In the genomic region with DNA sequence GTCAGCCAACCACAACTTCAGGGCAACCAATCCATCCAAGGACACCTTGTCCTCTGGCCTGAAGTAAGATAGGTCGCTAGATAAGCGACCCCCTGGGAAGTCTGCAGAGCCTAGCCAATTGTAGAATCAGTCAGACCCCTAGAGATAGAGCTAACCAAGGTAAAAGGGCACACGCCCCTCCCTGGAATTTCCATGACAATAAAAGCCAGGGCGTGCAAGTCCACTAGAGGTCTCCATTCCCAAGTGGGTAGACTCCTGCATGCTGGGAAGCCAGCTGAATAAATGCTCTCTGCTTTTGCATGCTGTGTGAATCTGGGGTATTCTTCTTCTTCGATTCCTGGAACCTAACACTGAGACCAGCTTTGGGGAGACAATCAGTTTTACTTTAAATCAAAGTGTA, we compare ENCODE assay signal across 34 mouse cellular contexts. TPM values are rescaled to one million over a fixed set of nuclear protein-coding genes. Genes with fewer than 3 reads are reported as not detected.
DNase-seq lines count a peak whose midpoint lies in the region; ATAC-seq and TF ChIP-seq lines count a peak whose summit lies in the region.
"Had no signal": no experiment of that assay in that cellular context is flagged by ENCODE, and none has a peak within 500 bp of the region (broad histone marks: within the 10 kb centered on the region; RNA-seq: fewer than 3 reads in every experiment).

No protein-coding gene starts in this region.

- no peak for DNase-seq in forebrain, postnatal 0 days
- no peak for DNase-seq in liver, embryonic 14.5 days (ENCODE audit: low read depth in 3 of 3, low spot score in 3 of 3)
- DNase-seq in liver, embryonic 11.5 days (ENCODE audit: low spot score), result no peak
- DNase-seq in MN1 (ENCODE audit: low spot score), result peak; percentile 43
- no peak for DNase-seq in thymus, postnatal 14 days
- DNase-seq: adrenal gland, postnatal 25 days; cerebellum, adult 18-20 months; cerebellum, postnatal 10 days; gastrocnemius, postnatal 14 days; heart, adult 11 months; kidney, postnatal 25 days; thymus, postnatal 25 days had no signal

- peaks cover 21% of the 10 kb centered on the region for H3K4me1 ChIP-seq in forebrain, postnatal 0 days (ENCODE audit: insufficient read depth)
- peaks cover 12% of the 10 kb centered on the region for H3K4me1 ChIP-seq in forebrain, embryonic 12.5 days
- no peaks in the 10 kb centered on the region for H3K4me1 ChIP-seq in liver, embryonic 14.5 days (replicated peaks; ENCODE audit: control insufficient read depth in 2 of 2, insufficient read depth in 2 of 2, low read length in 1 of 2)
- no peaks in the 10 kb centered on the region; the same call in 1 of the 2 replicates for H3K4me1 ChIP-seq in liver, embryonic 11.5 days (replicated peaks; ENCODE audit: control insufficient read depth, insufficient read depth, low read length)
- H3K4me1 ChIP-seq in olfactory bulb, adult 2 months (ENCODE audit: control insufficient read depth, insufficient read depth, low read length), result peaks cover 59% of the 10 kb centered on the region
- peaks cover 7% of the 10 kb centered on the region for H3K4me1 ChIP-seq in heart, embryonic 12.5 days (replicated peaks)
- H3K4me1 ChIP-seq: limb, embryonic 15.5 days had no signal

- no peak for TF ChIP-seq EP300 in liver, embryonic 14.5 days (IDR thresholded peaks at IDR 0.05; ENCODE audit: low read depth)

- no peak overlapping the region for H3K27ac ChIP-seq in forebrain, postnatal 0 days (ENCODE audit: low read depth, low read length)
- no peak overlapping the region for H3K27ac ChIP-seq in forebrain, embryonic 12.5 days
- no peak overlapping the region for H3K27ac ChIP-seq in liver, embryonic 14.5 days
- no peak overlapping the region for H3K27ac ChIP-seq in liver, embryonic 11.5 days (ENCODE audit: low read depth, low read length)
- H3K27ac ChIP-seq in olfactory bulb, adult 2 months (ENCODE audit: insufficient read depth, low read depth, low read length), result peak overlapping the region; percentile 95
- no peak overlapping the region for H3K27ac ChIP-seq in heart, embryonic 12.5 days (ENCODE audit: poor library complexity, severe bottlenecking)
- H3K27ac ChIP-seq: embryonic facial prominence, embryonic 15.5 days; forebrain, embryonic 13.5 days; hindbrain, embryonic 14.5 days; kidney, embryonic 15.5 days; limb, embryonic 10.5 days; limb, embryonic 15.5 days; macrophage; midbrain, embryonic 13.5 days; neural tube, embryonic 15.5 days; stomach, embryonic 15.5 days had no signal

- TF ChIP-seq CTCF in forebrain, postnatal 0 days (IDR thresholded peaks at IDR 0.05; ENCODE audit: low read depth), result peak; percentile 15; the same call in 1 of the 2 replicates
- 0 out of 2 replicates have a peak, but pooled peaks have one; percentile 8 for TF ChIP-seq CTCF in liver, embryonic 14.5 days (IDR thresholded peaks at IDR 0.05; ENCODE audit: low read depth)
- no peak for TF ChIP-seq CTCF in olfactory bulb, adult 2 months (IDR thresholded peaks at IDR 0.05; ENCODE audit: insufficient read depth, low read depth, low read length)

- H3K9me3 ChIP-seq in forebrain, postnatal 0 days (ENCODE audit: low read length), result no peaks in the 10 kb centered on the region
- H3K9me3 ChIP-seq in forebrain, embryonic 12.5 days, result no peaks in the 10 kb centered on the region
- no peaks in the 10 kb centered on the region for H3K9me3 ChIP-seq in liver, embryonic 14.5 days (ENCODE audit: control insufficient read depth, low read length)
- H3K9me3 ChIP-seq in liver, embryonic 11.5 days (ENCODE audit: control insufficient read depth, low read length), result no peaks in the 10 kb centered on the region
- no peaks in the 10 kb centered on the region; the same call in 1 of the 2 replicates for H3K9me3 ChIP-seq in heart, embryonic 12.5 days (replicated peaks)
- H3K9me3 ChIP-seq: embryonic facial prominence, embryonic 15.5 days; forebrain, embryonic 13.5 days; kidney, embryonic 15.5 days; limb, embryonic 10.5 days; limb, embryonic 15.5 days; midbrain, embryonic 13.5 days; neural tube, embryonic 15.5 days; stomach, embryonic 15.5 days had no signal

- no peak for ATAC-seq in forebrain, postnatal 0 days
- ATAC-seq in forebrain, embryonic 12.5 days (ENCODE audit: low FRiP score), result no peak
- ATAC-seq in liver, embryonic 14.5 days (ENCODE audit: insufficient read depth), result no peak
- no peak for ATAC-seq in liver, embryonic 11.5 days (replicated peaks; ENCODE audit: low FRiP score)
- no peak for ATAC-seq in heart, embryonic 12.5 days (ENCODE audit: insufficient number of reproducible peaks, low FRiP score)
- ATAC-seq: forebrain, embryonic 13.5 days; intestine, postnatal 0 days; midbrain, embryonic 13.5 days had no signal

- H3K27me3 ChIP-seq in forebrain, postnatal 0 days (ENCODE audit: insufficient read depth, low read length), result no peaks in the 10 kb centered on the region; the same call in 1 of the 2 replicates
- peaks cover 53% of the 10 kb centered on the region for H3K27me3 ChIP-seq in forebrain, embryonic 12.5 days
- H3K27me3 ChIP-seq in liver, embryonic 14.5 days (ENCODE audit: control insufficient read depth, insufficient read depth, low read length), result no peaks in the 10 kb centered on the region; the same call in 1 of the 2 replicates
- peaks cover 43% of the 10 kb centered on the region for H3K27me3 ChIP-seq in liver, embryonic 11.5 days (replicated peaks; ENCODE audit: control insufficient read depth, insufficient read depth, low read length)
- peaks cover 52% of the 10 kb centered on the region for H3K27me3 ChIP-seq in heart, embryonic 12.5 days (replicated peaks)

- TF ChIP-seq POLR2A in olfactory bulb, adult 2 months (IDR thresholded peaks at IDR 0.05; ENCODE audit: insufficient read depth, low read depth, low read length), result no peak

- WGBS in forebrain, postnatal 0 days, result 46% methylated on average over 5 of the region's 5 CpGs
- WGBS in forebrain, embryonic 12.5 days, result 52% methylated on average over 5 of the region's 5 CpGs
- WGBS in liver, embryonic 14.5 days (ENCODE audit: insufficient replicate concordance), result 53% methylated on average over 5 of the region's 5 CpGs
- 61% methylated on average over 5 of the region's 5 CpGs for WGBS in liver, embryonic 11.5 days
- 60% methylated on average over 5 of the region's 5 CpGs for WGBS in olfactory bulb, adult 2 months
- WGBS in heart, embryonic 12.5 days, result 69% methylated on average over 5 of the region's 5 CpGs

- no peaks in the 10 kb centered on the region for H3K36me3 ChIP-seq in forebrain, postnatal 0 days (ENCODE audit: insufficient read depth)
- no peaks in the 10 kb centered on the region for H3K36me3 ChIP-seq in forebrain, embryonic 12.5 days (replicated peaks)
- H3K36me3 ChIP-seq in liver, embryonic 14.5 days (replicated peaks; ENCODE audit: control insufficient read depth, insufficient read depth, low read depth), result no peaks in the 10 kb centered on the region
- H3K36me3 ChIP-seq in liver, embryonic 11.5 days (ENCODE audit: control insufficient read depth, insufficient read depth, low read length), result no peaks in the 10 kb centered on the region
- no peaks in the 10 kb centered on the region for H3K36me3 ChIP-seq in heart, embryonic 12.5 days
- H3K36me3 ChIP-seq: embryonic facial prominence, embryonic 15.5 days; kidney, embryonic 15.5 days; limb, embryonic 10.5 days; limb, embryonic 15.5 days; midbrain, embryonic 13.5 days; neural tube, embryonic 15.5 days; stomach, embryonic 15.5 days had no signal

- H3K9ac ChIP-seq in forebrain, postnatal 0 days, result no peak overlapping the region
- H3K9ac ChIP-seq in forebrain, embryonic 12.5 days, result no peak overlapping the region
- H3K9ac ChIP-seq in liver, embryonic 14.5 days (replicated peaks), result no peak overlapping the region
- no peak overlapping the region for H3K9ac ChIP-seq in liver, embryonic 11.5 days (ENCODE audit: low read depth, low read length)
- no peak overlapping the region for H3K9ac ChIP-seq in heart, embryonic 12.5 days
- H3K9ac ChIP-seq: embryonic facial prominence, embryonic 15.5 days; forebrain, embryonic 13.5 days; hindbrain, embryonic 14.5 days; kidney, embryonic 15.5 days; limb, embryonic 15.5 days; midbrain, embryonic 13.5 days; neural tube, embryonic 15.5 days; stomach, embryonic 15.5 days had no signal

- H3K4me2 ChIP-seq in forebrain, postnatal 0 days (ENCODE audit: low read depth), result no peak overlapping the region
- H3K4me2 ChIP-seq in forebrain, embryonic 12.5 days, result no peak overlapping the region
- no peak overlapping the region for H3K4me2 ChIP-seq in liver, embryonic 14.5 days (ENCODE audit: low read depth)
- no peak overlapping the region for H3K4me2 ChIP-seq in liver, embryonic 11.5 days
- no peak overlapping the region for H3K4me2 ChIP-seq in heart, embryonic 12.5 days
- H3K4me2 ChIP-seq: embryonic facial prominence, embryonic 15.5 days; forebrain, embryonic 13.5 days; heart, embryonic 11.5 days; hindbrain, embryonic 14.5 days; kidney, embryonic 15.5 days; limb, embryonic 15.5 days; midbrain, embryonic 13.5 days; neural tube, embryonic 15.5 days; stomach, embryonic 15.5 days had no signal

- H3K4me3 ChIP-seq in forebrain, postnatal 0 days (ENCODE audit: low read depth, low read length), result no peak overlapping the region
- no peak overlapping the region for H3K4me3 ChIP-seq in forebrain, embryonic 12.5 days (replicated peaks)
- no peak overlapping the region for H3K4me3 ChIP-seq in liver, embryonic 14.5 days (ENCODE audit: insufficient read depth in 1 of 2, low read depth in 2 of 2, low read length in 2 of 2)
- H3K4me3 ChIP-seq in liver, embryonic 11.5 days (ENCODE audit: low read depth, low read length), result no peak overlapping the region
- no peak overlapping the region for H3K4me3 ChIP-seq in olfactory bulb, adult 2 months (ENCODE audit: insufficient read depth, low read depth, low read length)
- no peak overlapping the region for H3K4me3 ChIP-seq in heart, embryonic 12.5 days
- H3K4me3 ChIP-seq: embryonic facial prominence, embryonic 15.5 days; forebrain, embryonic 13.5 days; kidney, embryonic 15.5 days; limb, embryonic 10.5 days; limb, embryonic 15.5 days; midbrain, embryonic 13.5 days; neural tube, embryonic 15.5 days; stomach, embryonic 15.5 days had no signal

RNA-seq across cellular contexts. Expression of a gene that starts 18.1 kb away (rescaled TPM):
- total RNA-seq in forebrain, postnatal 0 days (2014; rRNA removed), result 30.1 and 32.4 TPM in 2 replicates
- polyA plus RNA-seq in forebrain, postnatal 0 days (2015; fragmentation: Nextera tagmentation; extraction: Ambion mirVana), result 13.5 and 19.4 TPM in 2 replicates
- polyA plus RNA-seq in forebrain, embryonic 12.5 days (2016; fragmentation: Nextera tagmentation; extraction: Ambion mirVana), result 14.5 and 14.7 TPM in 2 replicates
- 3.8 and 4.3 TPM in 2 replicates for polyA plus RNA-seq in liver, embryonic 14.5 days (2012; rRNA removed)
- polyA plus RNA-seq in liver, embryonic 14.5 days (2014; fragmentation: Nextera tagmentation; extraction: Ambion mirVana), result 7.7 and 8.7 TPM in 2 replicates
- 15.1 and 17.9 TPM in 2 replicates for polyA plus RNA-seq in liver, embryonic 11.5 days (2014; fragmentation: Nextera tagmentation; extraction: Ambion mirVana)
- polyA plus RNA-seq in olfactory bulb, adult 2 months (2012; ENCODE audit: insufficient read depth, insufficient read length, low replicate concordance, missing spikeins), result not detected in 2 replicates
- polyA plus RNA-seq in heart, embryonic 12.5 days (2016; fragmentation: Nextera tagmentation; extraction: Ambion mirVana), result 18.6 and 21.5 TPM in 2 replicates

RNA-seq across cellular contexts. Expression of a gene that starts 20.1 kb away (rescaled TPM):
- 11.9 and 14.7 TPM in 2 replicates for total RNA-seq in forebrain, postnatal 0 days (2014; rRNA removed)
- 18.9 and 22.6 TPM in 2 replicates for polyA plus RNA-seq in forebrain, postnatal 0 days (2015; fragmentation: Nextera tagmentation; extraction: Ambion mirVana)
- 0.21 and 0.24 TPM in 2 replicates for polyA plus RNA-seq in forebrain, embryonic 12.5 days (2016; fragmentation: Nextera tagmentation; extraction: Ambion mirVana)
- not detected in 2 replicates for polyA plus RNA-seq in liver, embryonic 14.5 days (2012; rRNA removed)
- not detected in 2 replicates for polyA plus RNA-seq in liver, embryonic 14.5 days (2014; fragmentation: Nextera tagmentation; extraction: Ambion mirVana)
- 0.12 and 0.21 TPM in 2 replicates for polyA plus RNA-seq in liver, embryonic 11.5 days (2014; fragmentation: Nextera tagmentation; extraction: Ambion mirVana)
- not detected in 2 replicates for polyA plus RNA-seq in olfactory bulb, adult 2 months (2012; ENCODE audit: insufficient read depth, insufficient read length, low replicate concordance, missing spikeins)
- 0.06 TPM in 1 of 2 replicates, not detected in the other for polyA plus RNA-seq in heart, embryonic 12.5 days (2016; fragmentation: Nextera tagmentation; extraction: Ambion mirVana)
- total RNA-seq: CH12.LX; common myeloid progenitor, adult 5-6 weeks; megakaryocyte-erythroid progenitor cell, adult 5-6 weeks had no signal
- polyA plus RNA-seq: C2C12; heart, postnatal 0 days; intestine, postnatal 0 days; kidney, embryonic 15.5 days; limb, embryonic 10.5 days; liver, embryonic 16.5 days; macrophage; stomach, embryonic 15.5 days had no signal

RNA-seq across cellular contexts. Expression of a gene that starts 37.7 kb away (rescaled TPM):
- total RNA-seq in forebrain, postnatal 0 days (2014; rRNA removed), result 45.9 and 48.3 TPM in 2 replicates
- 17.1 and 21.4 TPM in 2 replicates for polyA plus RNA-seq in forebrain, postnatal 0 days (2015; fragmentation: Nextera tagmentation; extraction: Ambion mirVana)
- polyA plus RNA-seq in forebrain, embryonic 12.5 days (2016; fragmentation: Nextera tagmentation; extraction: Ambion mirVana), result 4.8 and 5.4 TPM in 2 replicates
- 2.3 and 2.6 TPM in 2 replicates for polyA plus RNA-seq in liver, embryonic 14.5 days (2012; rRNA removed)
- polyA plus RNA-seq in liver, embryonic 14.5 days (2014; fragmentation: Nextera tagmentation; extraction: Ambion mirVana), result 1.1 TPM in 2 replicates
- polyA plus RNA-seq in liver, embryonic 11.5 days (2014; fragmentation: Nextera tagmentation; extraction: Ambion mirVana), result 2.1 TPM in 2 replicates
- polyA plus RNA-seq in olfactory bulb, adult 2 months (2012; ENCODE audit: insufficient read depth, insufficient read length, low replicate concordance, missing spikeins), result 114 and 206 TPM in 2 replicates
- polyA plus RNA-seq in heart, embryonic 12.5 days (2016; fragmentation: Nextera tagmentation; extraction: Ambion mirVana), result 1.1 and 1.4 TPM in 2 replicates
- total RNA-seq: common myeloid progenitor, adult 5-6 weeks had no signal
- polyA plus RNA-seq: macrophage had no signal

RNA-seq across cellular contexts. Expression of a gene that starts 48.6 kb away (rescaled TPM):
- 3.6 TPM in 2 replicates for total RNA-seq in forebrain, postnatal 0 days (2014; rRNA removed)
- polyA plus RNA-seq in forebrain, postnatal 0 days (2015; fragmentation: Nextera tagmentation; extraction: Ambion mirVana), result 3.2 and 4.9 TPM in 2 replicates
- 1.6 and 1.8 TPM in 2 replicates for polyA plus RNA-seq in forebrain, embryonic 12.5 days (2016; fragmentation: Nextera tagmentation; extraction: Ambion mirVana)
- polyA plus RNA-seq in liver, embryonic 14.5 days (2012; rRNA removed), result 2.6 and 2.7 TPM in 2 replicates
- 3.3 and 3.7 TPM in 2 replicates for polyA plus RNA-seq in liver, embryonic 14.5 days (2014; fragmentation: Nextera tagmentation; extraction: Ambion mirVana)
- polyA plus RNA-seq in liver, embryonic 11.5 days (2014; fragmentation: Nextera tagmentation; extraction: Ambion mirVana), result 6.6 and 7.2 TPM in 2 replicates
- polyA plus RNA-seq in olfactory bulb, adult 2 months (2012; ENCODE audit: insufficient read depth, insufficient read length, low replicate concordance, missing spikeins), result not detected in 2 replicates
- polyA plus RNA-seq in heart, embryonic 12.5 days (2016; fragmentation: Nextera tagmentation; extraction: Ambion mirVana), result 9.3 and 10.9 TPM in 2 replicates
- total RNA-seq: CH12.LX; common myeloid progenitor, adult 5-6 weeks; hematopoietic stem cell, adult 5-6 weeks had no signal
- polyA plus RNA-seq: macrophage had no signal

Comparison
In these comparisons a context has a peak if more than half of its experiments do, and no peak if none do; other contexts are left out.
1. RNA of a gene that starts 20.1 kb away (polyA plus RNA-seq): 18.9 to 22.6 TPM in forebrain, postnatal 0 days; 0.21 to 0.24 TPM in forebrain, embryonic 12.5 days, 0.12 to 0.21 TPM in liver, embryonic 11.5 days, 0.06 TPM in heart, embryonic 12.5 days, not detected in liver, embryonic 14.5 days and not detected in olfactory bulb, adult 2 months; every median in the first group is over 10 times any median in the second.